Mouse (Mus musculus) MEL (cell line): ENCODE results near the gene Zfp142.

Experiments used
- CTCF ChIP-seq, 3 experiments: IDR thresholded peaks in 2 of 3; conservative IDR thresholded peaks in 1 of 3; 2 replicates each; pipeline ENCODE4 v1.5.1; 2011 to 2012; ENCODE audit warnings: low read length in 3 of 3, low read depth in 2 of 3, mild to moderate bottlenecking in 2 of 3, improper control_type of control experiment in 1 of 3, inconsistent platforms in 1 of 3, mixed read lengths in 1 of 3, moderate library complexity in 1 of 3; ENCODE audit not compliant: control insufficient read depth in 1 of 3, insufficient read depth in 1 of 3, poor library complexity in 1 of 3, severe bottlenecking in 1 of 3
- GATA1 ChIP-seq: IDR thresholded peaks from 2 replicates; pipeline ENCODE4 v1.6.1; 2011; ENCODE audit warnings: low read depth, low read length, improper control_type of control experiment
- HCFC1 ChIP-seq: IDR thresholded peaks from 2 replicates; pipeline ENCODE4 v1.6.1; 2012; ENCODE audit warnings: low read depth, mild to moderate bottlenecking, inconsistent platforms, low read length, improper control_type of control experiment, moderate library complexity
- MXI1 ChIP-seq: IDR thresholded peaks from 2 replicates; pipeline ENCODE4 v1.6.1; 2011; ENCODE audit warnings: mild to moderate bottlenecking, low read depth, low read length, improper control_type of control experiment
- NRF1 ChIP-seq: IDR thresholded peaks from 2 replicates; pipeline ENCODE4 v1.6.1; 2014; ENCODE audit warnings: low read depth, mild to moderate bottlenecking, inconsistent platforms, low read length, improper control_type of control experiment, moderate library complexity; ENCODE audit not compliant: poor library complexity, insufficient read depth, severe bottlenecking
- POLR2A ChIP-seq, 2 experiments: IDR thresholded peaks; 2 replicates each; pipeline ENCODE4 v1.6.1; 2011 to 2012; ENCODE audit warnings: low read length in 2 of 2, mild to moderate bottlenecking in 2 of 2, control low read depth in 1 of 2, improper control_type of control experiment in 1 of 2, low read depth in 1 of 2, moderate library complexity in 1 of 2; ENCODE audit not compliant: control insufficient read depth in 1 of 2, insufficient read depth in 1 of 2, poor library complexity in 1 of 2
- USF2 ChIP-seq, 2 experiments: IDR thresholded peaks; 2 replicates each; pipeline ENCODE4 v1.6.1; 2011 to 2012; ENCODE audit warnings: improper control_type of control experiment in 2 of 2, low read length in 2 of 2, borderline replicate concordance in 1 of 2, inconsistent platforms in 1 of 2, low read depth in 1 of 2, mild to moderate bottlenecking in 1 of 2; ENCODE audit not compliant: insufficient read depth in 1 of 2

- no peak for TF ChIP-seq CTCF (IDR thresholded peaks at IDR 0.05 in 2 of 3, conservative IDR thresholded peaks at IDR 0.05 in 1 of 3; ENCODE audit: control insufficient read depth in 1 of 3, insufficient read depth in 1 of 3, low read depth in 2 of 3, low read length in 3 of 3, poor library complexity in 1 of 3, severe bottlenecking in 1 of 3)
- TF ChIP-seq MXI1, result no peak
- TF ChIP-seq USF2 (IDR thresholded peaks at IDR 0.05; ENCODE audit: borderline replicate concordance in 1 of 2, insufficient read depth in 1 of 2, low read depth in 1 of 2, low read length in 2 of 2), result no peak
- TF ChIP-seq POLR2A (IDR thresholded peaks at IDR 0.05; ENCODE audit: control insufficient read depth in 1 of 2, insufficient read depth in 1 of 2, low read depth in 1 of 2, low read length in 2 of 2, poor library complexity in 1 of 2), result no peak
- no peak for TF ChIP-seq NRF1
- no peak for TF ChIP-seq HCFC1
- no peak for TF ChIP-seq GATA1
Measured at GRCm38 (mm10) chr1:74624183-74624582, 36.1 kb upstream of the Zfp142 start.
